Mouse (Mus musculus) myocyte (in vitro differentiated cells): ENCODE data around the gene Bpifb5. TPM values are rescaled to one million over a fixed set of nuclear protein-coding genes. Genes with fewer than 3 reads are reported as not detected.
"Not testable (repeated sequence)": the region's sequence is repeated elsewhere in the genome, so short reads cannot be mapped to it uniquely, and the experiment has no call there.

ENCODE experiments used
- H3K27me3 ChIP-seq: one replicate; pipeline ENCODE4 v1.6.1; 2011; ENCODE audit not compliant: control insufficient read depth, insufficient read depth, insufficient read length
- H3K36me3 ChIP-seq: one replicate; pipeline ENCODE4 v1.6.1; 2011; ENCODE audit not compliant: control insufficient read depth, insufficient read depth
- H3K4me2 ChIP-seq: one replicate; pipeline ENCODE4 v1.6.1; 2011; ENCODE audit warnings: low read depth, control low read depth
- H3K4me3 ChIP-seq: one replicate; pipeline ENCODE4 v1.5.1; 2011; ENCODE audit warnings: mild to moderate bottlenecking, control low read depth, moderate library complexity
- H3K79me2 ChIP-seq: one replicate; pipeline ENCODE4 v1.6.1; 2011; ENCODE audit not compliant: control insufficient read depth, insufficient read depth
- H3ac ChIP-seq: one replicate; pipeline ENCODE4 v1.6.1; 2011; ENCODE audit not compliant: control insufficient read depth, insufficient read length
- CEBPB ChIP-seq: IDR thresholded peaks from 2 replicates; pipeline ENCODE4 v1.6.1; 2011; ENCODE audit warnings: mild to moderate bottlenecking, moderate library complexity; ENCODE audit not compliant: poor library complexity, insufficient read depth, severe bottlenecking
- E2F4 ChIP-seq: IDR thresholded peaks from one replicate; pipeline ENCODE4 v1.6.1; 2011; ENCODE audit warnings: mild to moderate bottlenecking, control low read depth, moderate library complexity; ENCODE audit not compliant: insufficient read depth
- MAX ChIP-seq: IDR thresholded peaks from one replicate; pipeline ENCODE4 v1.6.1; 2011; ENCODE audit warnings: low read depth, mild to moderate bottlenecking, control low read depth
- MYOD1 ChIP-seq, 3 experiments: IDR thresholded peaks; one replicate each; pipeline ENCODE4 v1.6.1; 2011; ENCODE audit warnings: control low read depth in 2 of 3, low read depth in 2 of 3, mild to moderate bottlenecking in 2 of 3, moderate library complexity in 1 of 3; ENCODE audit not compliant: insufficient read length in 2 of 3, control insufficient read depth in 1 of 3
- MYOG ChIP-seq, 3 experiments: IDR thresholded peaks; one replicate each; pipeline ENCODE4 v1.6.1; 2011; ENCODE audit warnings: control low read depth in 2 of 3, low read depth in 2 of 3, mild to moderate bottlenecking in 2 of 3; ENCODE audit not compliant: insufficient read length in 2 of 3, control insufficient read depth in 1 of 3, insufficient read depth in 1 of 3
- POLR2A ChIP-seq: IDR thresholded peaks from one replicate; pipeline ENCODE4 v1.6.1; 2011; ENCODE audit warnings: low read depth, mild to moderate bottlenecking, control low read depth, moderate library complexity; ENCODE audit not compliant: insufficient read length
- POLR2AphosphoS2 ChIP-seq: IDR thresholded peaks from one replicate; pipeline ENCODE4 v1.6.1; 2011; ENCODE audit warnings: low read depth, control low read depth; ENCODE audit not compliant: insufficient read length
- REST ChIP-seq: IDR thresholded peaks from one replicate; pipeline ENCODE4 v1.6.1; 2011; ENCODE audit warnings: mild to moderate bottlenecking, control low read depth, moderate library complexity; ENCODE audit not compliant: insufficient read depth, insufficient read length
- SRF ChIP-seq: IDR thresholded peaks from one replicate; pipeline ENCODE4 v1.6.1; 2011; ENCODE audit warnings: low read depth; ENCODE audit not compliant: control insufficient read depth, insufficient read length
- TCF12 ChIP-seq: IDR thresholded peaks from one replicate; pipeline ENCODE4 v1.6.1; 2011; ENCODE audit warnings: mild to moderate bottlenecking, control low read depth; ENCODE audit not compliant: poor library complexity, insufficient read depth, severe bottlenecking
- TCF3 ChIP-seq: IDR thresholded peaks from one replicate; pipeline ENCODE4 v1.6.1; 2011; ENCODE audit warnings: low read depth, control low read depth; ENCODE audit not compliant: insufficient read length
- USF1 ChIP-seq: IDR thresholded peaks from one replicate; pipeline ENCODE4 v1.6.1; 2011; ENCODE audit warnings: low read depth, mild to moderate bottlenecking, control low read depth, moderate library complexity
- polyA plus RNA-seq: library from polyadenylated mRNA; unstranded; fragments of >200 nt; fragmentation: generic; extraction: Trizol; gene quantifications from one replicate; pipeline ENCODE4 v1.2.1, GENCODE M21; 2012; ENCODE audit warnings: missing spikeins

The Bpifb5 gene
- polyA plus RNA-seq, 1 experiment = not detected

DNA sequence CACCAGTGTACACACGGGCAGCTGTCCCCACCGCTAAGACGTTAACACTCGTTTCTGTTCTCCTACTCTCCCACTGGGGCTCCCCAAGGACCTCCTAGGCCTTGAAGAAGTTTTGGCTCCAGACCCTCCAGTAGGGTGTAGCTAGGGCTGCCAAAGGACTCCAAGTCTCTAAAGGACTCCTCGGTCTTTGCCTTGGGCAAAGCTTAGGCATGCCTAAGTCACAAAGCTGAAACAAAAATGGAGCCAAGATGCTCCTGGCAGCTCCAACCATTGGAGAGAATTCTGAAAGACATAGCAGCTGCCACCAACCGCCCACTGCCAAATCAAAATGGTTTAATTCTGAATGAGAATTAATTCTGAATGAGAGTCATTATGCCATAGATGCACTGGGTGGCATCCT lies 9.9 kb downstream of the Bpifb5 start:
- Histone ChIP-seq H3K4me2 (no peak overlapping the region), H3K27me3 (no peaks in the 10 kb centered on the region), H3K36me3 (no peaks in the 10 kb centered on the region), H3K4me3 (no peak overlapping the region), H3ac (no peak overlapping the region), H3K79me2 (no peaks in the 10 kb centered on the region)
- no peak for TF ChIP-seq POLR2A
- TF ChIP-seq CEBPB = no peak
- TF ChIP-seq REST = no peak
- TF ChIP-seq POLR2AphosphoS2 = no peak
- no peak for TF ChIP-seq SRF
- TF ChIP-seq MYOD1 (IDR thresholded peaks at IDR 0.05; ENCODE audit: control insufficient read depth in 1 of 3, insufficient read length in 2 of 3, low read depth in 2 of 3) = no peak
- no peak for TF ChIP-seq MYOG (IDR thresholded peaks at IDR 0.05; ENCODE audit: control insufficient read depth in 1 of 3, insufficient read depth in 1 of 3, insufficient read length in 2 of 3, low read depth in 2 of 3)
- TF ChIP-seq USF1 = no peak
- no peak for TF ChIP-seq MAX
- TF ChIP-seq TCF12 = no peak
- no peak for TF ChIP-seq TCF3
- no peak for TF ChIP-seq E2F4

- no peak overlapping the region for H3K4me2 ChIP-seq
- H3K36me3 ChIP-seq = no peaks in the 10 kb centered on the region
- TF ChIP-seq MYOD1 (IDR thresholded peaks at IDR 0.05; ENCODE audit: control insufficient read depth in 1 of 3, insufficient read length in 2 of 3, low read depth in 2 of 3) (no peak), MYOG (IDR thresholded peaks at IDR 0.05; ENCODE audit: control insufficient read depth in 1 of 3, insufficient read depth in 1 of 3, insufficient read length in 2 of 3, low read depth in 2 of 3) (no peak), POLR2A (no peak), CEBPB (no peak), SRF (no peak), POLR2AphosphoS2 (no peak), REST (no peak), TCF12 (no peak), USF1 (no peak)
- no peak overlapping the region for H3K4me3 ChIP-seq
- no peaks in the 10 kb centered on the region for H3K27me3 ChIP-seq
- H3ac ChIP-seq = no peak overlapping the region
- no peaks in the 10 kb centered on the region for H3K79me2 ChIP-seq
These were observed 17.2 kb downstream of the Bpifb5 start for GRCm38 (mm10) chr2:154240771-154241170.

DNA sequence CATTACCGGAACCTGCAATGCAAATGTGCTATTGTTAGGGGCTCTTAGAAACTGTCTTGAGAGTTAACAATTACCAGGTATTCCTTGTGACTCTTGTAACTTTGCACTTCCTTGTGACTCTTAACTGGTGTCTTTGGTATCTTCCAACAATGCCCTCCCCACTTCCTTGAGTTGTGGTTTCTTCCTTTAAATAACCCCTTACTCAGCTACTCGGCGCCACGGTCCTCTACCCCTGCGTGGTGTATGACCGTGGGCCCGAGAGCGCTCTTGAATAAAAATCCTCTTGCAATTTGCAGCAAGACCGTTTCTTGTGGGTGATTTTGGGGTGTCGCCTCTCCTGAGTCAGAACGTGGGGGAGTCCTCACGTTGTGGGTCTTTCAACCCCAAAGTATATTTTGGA lies 19.2 kb downstream of the Bpifb5 start:
- H3K4me3 ChIP-seq, H3K4me2 ChIP-seq, H3K79me2 ChIP-seq, H3K36me3 ChIP-seq, H3K27me3 ChIP-seq, H3ac ChIP-seq: not testable (repeated sequence)

DNA sequence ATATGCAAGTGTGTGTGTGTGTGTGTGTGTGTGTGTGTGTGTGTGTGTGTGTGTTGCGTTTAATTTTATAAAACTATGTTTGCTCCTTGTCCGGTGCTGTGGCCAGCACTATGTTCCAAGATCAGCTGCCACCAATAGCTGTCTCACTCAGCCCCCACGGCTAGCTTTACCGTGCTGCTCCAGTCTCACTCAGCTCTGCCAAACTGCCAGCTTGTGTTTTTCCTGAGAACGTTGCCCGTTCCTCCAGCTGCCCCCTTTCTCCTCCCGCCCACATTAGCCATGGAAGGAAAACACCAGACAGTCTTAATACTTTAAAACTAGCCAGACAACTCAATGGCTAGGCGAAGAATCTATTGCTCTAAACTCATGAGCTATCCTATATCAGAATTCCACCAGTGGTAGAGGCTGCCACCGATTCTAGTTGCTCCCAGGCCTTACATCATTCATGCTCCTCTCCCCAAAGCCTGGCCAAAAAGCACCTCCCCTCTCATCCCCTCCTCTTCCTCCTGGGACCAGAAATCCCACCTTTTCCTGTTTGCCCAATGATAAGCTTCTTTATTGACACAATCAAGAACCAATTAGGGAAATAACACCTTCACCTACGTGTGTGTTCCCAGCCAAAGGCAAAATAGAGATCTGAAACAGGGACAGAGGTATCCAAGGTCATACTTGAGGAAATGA lies 20.0 kb downstream of the Bpifb5 start:
- Histone ChIP-seq H3K36me3 (no peaks in the 10 kb centered on the region), H3ac (no peak overlapping the region), H3K27me3 (no peaks in the 10 kb centered on the region), H3K4me3 (no peak overlapping the region), H3K79me2 (no peaks in the 10 kb centered on the region), H3K4me2 (no peak overlapping the region)
- TF ChIP-seq POLR2AphosphoS2 (no peak), USF1 (no peak), SRF (no peak), MYOD1 (IDR thresholded peaks at IDR 0.05; ENCODE audit: control insufficient read depth in 1 of 3, insufficient read length in 2 of 3, low read depth in 2 of 3) (no peak), POLR2A (no peak), E2F4 (no peak), MAX (no peak), CEBPB (no peak), MYOG (IDR thresholded peaks at IDR 0.05; ENCODE audit: control insufficient read depth in 1 of 3, insufficient read depth in 1 of 3, insufficient read length in 2 of 3, low read depth in 2 of 3) (no peak), TCF3 (no peak), REST (no peak), TCF12 (no peak)

GRCm38 (mm10) chr2:154245322-154245721 lies 21.8 kb downstream of the Bpifb5 start:
- Histone ChIP-seq H3K27me3 (no peaks in the 10 kb centered on the region), H3K4me2 (no peak overlapping the region), H3ac (no peak overlapping the region), H3K4me3 (no peak overlapping the region), H3K36me3 (no peaks in the 10 kb centered on the region), H3K79me2 (no peaks in the 10 kb centered on the region)
- TF ChIP-seq POLR2A (no peak), MYOD1 (IDR thresholded peaks at IDR 0.05; ENCODE audit: control insufficient read depth in 1 of 3, insufficient read length in 2 of 3, low read depth in 2 of 3) (no peak), TCF12 (no peak), TCF3 (no peak), USF1 (no peak), MYOG (IDR thresholded peaks at IDR 0.05; ENCODE audit: control insufficient read depth in 1 of 3, insufficient read depth in 1 of 3, insufficient read length in 2 of 3, low read depth in 2 of 3) (no peak)

- not testable (repeated sequence) for H3K4me2 ChIP-seq, H3K36me3 ChIP-seq, H3ac ChIP-seq, H3K79me2 ChIP-seq, H3K4me3 ChIP-seq, H3K27me3 ChIP-seq
These were observed 31.7 kb downstream of the Bpifb5 start for GRCm38 (mm10) chr2:154255254-154255653.
